In the genomic region with DNA sequence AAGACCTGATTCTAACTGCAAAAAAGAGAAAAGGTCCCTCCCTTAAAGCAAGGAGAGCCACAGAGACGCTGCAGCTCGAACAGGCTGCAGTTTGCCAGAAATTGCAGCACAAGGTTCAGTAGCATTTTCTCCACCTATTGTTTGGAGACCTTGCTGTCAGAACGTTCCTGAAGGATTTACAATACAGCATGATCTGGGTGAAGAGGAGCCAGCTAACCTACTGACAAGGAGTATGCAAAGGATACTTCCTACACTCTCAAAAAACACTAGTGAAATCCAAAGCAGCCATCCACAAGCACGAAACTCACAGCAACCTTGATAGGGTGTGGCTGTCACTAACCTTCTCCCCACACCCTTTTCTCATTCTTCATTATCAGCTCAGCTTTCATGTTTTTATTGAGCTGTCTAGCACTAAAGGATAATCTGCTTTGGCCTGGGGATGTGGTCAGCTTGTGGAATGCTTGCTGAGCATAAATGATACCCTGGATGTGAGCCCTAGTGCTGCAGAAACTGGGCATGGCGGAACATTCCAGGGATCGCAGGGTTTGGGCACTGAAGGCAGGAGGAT, we compare ENCODE assay signal across 8 mouse cellular contexts.
A peak's percentile ranks its signal among the peaks of the same experiment; 100 is the strongest.
DNase-seq lines count a peak whose midpoint lies in the region; ATAC-seq lines count a peak whose summit lies in the region.

No protein-coding gene starts in this region.

- peaks cover 26% of the 10 kb centered on the region for H3K4me1 ChIP-seq in brown adipose tissue, adult 24 weeks (ENCODE audit: control insufficient read depth, insufficient read depth, insufficient read length, low read length)
- peaks cover 32% of the 10 kb centered on the region for H3K4me1 ChIP-seq in heart, embryonic 15.5 days (replicated peaks)
- H3K4me1 ChIP-seq in megakaryocyte, embryonic 14.5 days = peaks cover 26% of the 10 kb centered on the region

- H3K9me3 ChIP-seq in heart, embryonic 15.5 days (replicated peaks) = no peaks in the 10 kb centered on the region
- no peaks in the 10 kb centered on the region for H3K9me3 ChIP-seq in megakaryocyte, embryonic 14.5 days

- peak overlapping the region; percentile 73 for H3K27ac ChIP-seq in brown adipose tissue, adult 24 weeks (replicated peaks; ENCODE audit: low read depth, low read length)
- H3K27ac ChIP-seq in heart, embryonic 15.5 days = peak overlapping the region; percentile 91

- WGBS in heart, embryonic 15.5 days = 15% methylated on average over 6 of the region's 6 CpGs

- peak overlapping the region; percentile 58 for H3K4me2 ChIP-seq in heart, embryonic 15.5 days

- peak overlapping the region; percentile 33 for H3K4me3 ChIP-seq in brown adipose tissue, adult 24 weeks (ENCODE audit: insufficient read depth, low read depth, low read length)
- peak overlapping the region; percentile 25 for H3K4me3 ChIP-seq in heart, embryonic 15.5 days
- peak overlapping the region; percentile 73 for H3K4me3 ChIP-seq in megakaryocyte, embryonic 14.5 days (replicated peaks)

- peak; percentile 1 for DNase-seq in kidney, adult 11 months
- DNase-seq in kidney, adult 8-10 months = no peak
- DNase-seq in embryo, embryonic 10 days (ENCODE audit: low spot score) = no peak
- no peak for DNase-seq in spleen, postnatal 10 days (ENCODE audit: low spot score in 2 of 2)
- no peak for DNase-seq in kidney, adult 18-20 months

- ATAC-seq in heart, embryonic 15.5 days (replicated peaks; ENCODE audit: insufficient number of reproducible peaks, insufficient read depth, low FRiP score, low read depth) = peak; percentile 66

- H3K27me3 ChIP-seq in heart, embryonic 15.5 days = no peaks in the 10 kb centered on the region
- H3K27me3 ChIP-seq in megakaryocyte, embryonic 14.5 days (replicated peaks) = no peaks in the 10 kb centered on the region

- peak overlapping the region; percentile 34 for H3K9ac ChIP-seq in heart, embryonic 15.5 days

- H3K36me3 ChIP-seq in heart, embryonic 15.5 days = no peaks in the 10 kb centered on the region
- H3K36me3 ChIP-seq in megakaryocyte, embryonic 14.5 days (replicated peaks; ENCODE audit: low read length) = no peaks in the 10 kb centered on the region
